In the genomic region with DNA sequence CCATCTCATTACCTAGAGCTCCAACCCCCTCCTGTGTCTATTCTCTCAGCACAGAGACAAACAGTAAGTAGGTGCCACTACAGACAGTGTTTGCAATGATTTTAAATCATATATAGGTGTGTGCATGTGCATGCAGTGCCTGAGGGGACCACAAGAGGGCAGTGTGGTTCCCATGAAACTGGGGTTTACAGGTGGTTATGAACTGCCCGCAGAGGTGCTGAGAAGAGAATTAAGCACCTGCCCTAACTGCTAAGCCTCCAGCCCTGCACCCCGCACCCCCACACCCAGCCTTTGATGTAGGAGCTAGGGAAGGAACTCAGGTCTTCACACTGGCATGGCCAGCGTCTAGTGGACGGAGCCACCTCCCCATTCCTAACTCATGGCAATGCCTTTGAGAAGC, we compare ENCODE assay signal across 8 mouse cellular contexts. TPM values are rescaled to one million over a fixed set of nuclear protein-coding genes. Genes with fewer than 3 reads are reported as not detected.
DNase-seq lines count a peak whose midpoint lies in the region; ATAC-seq and TF ChIP-seq lines count a peak whose summit lies in the region.

No protein-coding gene starts in this region.

- no peaks in the 10 kb centered on the region for H3K36me3 ChIP-seq in liver, adult 2 months (ENCODE audit: control insufficient read depth, insufficient read depth, low read length)
- H3K36me3 ChIP-seq in liver, embryonic 12.5 days = peaks cover 5% of the 10 kb centered on the region

- H3K9me3 ChIP-seq in liver, embryonic 12.5 days (replicated peaks) = peaks cover 4% of the 10 kb centered on the region; the same call in 1 of the 2 replicates

- no peak overlapping the region for H3K4me3 ChIP-seq in liver, adult 2 months (ENCODE audit: insufficient read depth, low read depth, low read length)
- H3K4me3 ChIP-seq in liver, embryonic 12.5 days = no peak overlapping the region

- H3K27ac ChIP-seq in liver, adult 2 months (replicated peaks; ENCODE audit: insufficient read depth, low read depth, low read length) = no peak overlapping the region
- no peak overlapping the region for H3K27ac ChIP-seq in liver, embryonic 12.5 days

- DNase-seq in embryo, embryonic 10 days (ENCODE audit: low spot score) = peak; percentile 59
- DNase-seq in embryo, embryonic 11 days = no peak
- DNase-seq in liver, adult 2 months (ENCODE audit: extremely low read depth, low read depth, low spot score) = peak; percentile 30
- peak; percentile 31 for DNase-seq in c-Kit-negative CD71-positive TER-119-positive erythroid progenitor cells, embryonic 14.5 days (ENCODE audit: low read depth, low spot score)
- peak; percentile 81 to 83 for DNase-seq in kidney, postnatal 4 days
- peak; percentile 44 for DNase-seq in retina, postnatal 1 day
- DNase-seq in Muller cell, postnatal 12 days (ENCODE audit: inconsistent ontology term) = no peak

- no peak for TF ChIP-seq POLR2A in liver, adult 2 months (IDR thresholded peaks at IDR 0.05; ENCODE audit: extremely low read depth, insufficient read depth, low read length)

- H3K79me2 ChIP-seq in liver, adult 2 months (ENCODE audit: control insufficient read depth, insufficient read depth, low read length) = no peaks in the 10 kb centered on the region

- H3K9ac ChIP-seq in liver, adult 2 months (ENCODE audit: low read depth, low read length) = no peak overlapping the region
- H3K9ac ChIP-seq in liver, embryonic 12.5 days = no peak overlapping the region

- no peak for ATAC-seq in liver, embryonic 12.5 days

- WGBS in liver, adult 2 months = 68% methylated on average over 4 of the region's 4 CpGs
- WGBS in liver, embryonic 12.5 days (ENCODE audit: insufficient replicate concordance) = 56% methylated on average over 4 of the region's 4 CpGs

- no peaks in the 10 kb centered on the region for H3K27me3 ChIP-seq in liver, adult 2 months (ENCODE audit: control insufficient read depth, insufficient read depth, low read length)
- peaks cover 10% of the 10 kb centered on the region for H3K27me3 ChIP-seq in liver, embryonic 12.5 days (replicated peaks)

- H3K4me1 ChIP-seq in liver, adult 2 months (ENCODE audit: control insufficient read depth, insufficient read depth, low read length) = peaks cover 7% of the 10 kb centered on the region; the same call in 1 of the 2 replicates
- H3K4me1 ChIP-seq in liver, embryonic 12.5 days = no peaks in the 10 kb centered on the region

- no peak overlapping the region for H3K4me2 ChIP-seq in liver, embryonic 12.5 days

- peak; percentile 73 for TF ChIP-seq CTCF in liver, adult 2 months (IDR thresholded peaks at IDR 0.05; ENCODE audit: low read depth, low read length)

RNA-seq across cellular contexts. Expression of a gene that starts 1.5 kb away (rescaled TPM):
- 0.54 TPM in 1 of 2 replicates, not detected in the other for total RNA-seq in liver, adult 2 months (2014; rRNA removed)
- polyA plus RNA-seq in liver, adult 2 months (2012; rRNA removed) = 0.65 and 0.71 TPM in 2 replicates
- 0.48 and 0.56 TPM in 2 replicates for polyA plus RNA-seq in liver, embryonic 12.5 days (2016; fragmentation: Nextera tagmentation; extraction: Ambion mirVana)

RNA-seq across cellular contexts. Expression of a gene that starts 13.7 kb away (rescaled TPM):
- 0.55 and 2.3 TPM in 2 replicates for total RNA-seq in liver, adult 2 months (2014; rRNA removed)
- 2.7 and 2.8 TPM in 2 replicates for polyA plus RNA-seq in liver, adult 2 months (2012; rRNA removed)
- 0.97 and 1.4 TPM in 2 replicates for polyA plus RNA-seq in liver, embryonic 12.5 days (2016; fragmentation: Nextera tagmentation; extraction: Ambion mirVana)

RNA-seq across cellular contexts. Expression of a gene that starts 18.0 kb away (rescaled TPM):
- 33.7 and 38.5 TPM in 2 replicates for total RNA-seq in liver, adult 2 months (2014; rRNA removed)
- 33.9 and 35.3 TPM in 2 replicates for polyA plus RNA-seq in liver, adult 2 months (2012; rRNA removed)
- 66.2 and 70.4 TPM in 2 replicates for polyA plus RNA-seq in liver, embryonic 12.5 days (2016; fragmentation: Nextera tagmentation; extraction: Ambion mirVana)

RNA-seq across cellular contexts. Expression of a gene that starts 49.8 kb away (rescaled TPM):
- 2.4 and 6.2 TPM in 2 replicates for total RNA-seq in liver, adult 2 months (2014; rRNA removed)
- 5.7 and 6.3 TPM in 2 replicates for polyA plus RNA-seq in liver, adult 2 months (2012; rRNA removed)
- 0.10 and 0.31 TPM in 2 replicates for polyA plus RNA-seq in liver, embryonic 12.5 days (2016; fragmentation: Nextera tagmentation; extraction: Ambion mirVana)

RNA-seq across cellular contexts. Expression of a gene that starts 50.5 kb away (rescaled TPM):
- total RNA-seq in liver, adult 2 months (2014; rRNA removed) = 12.2 and 16.2 TPM in 2 replicates
- 11.7 and 12.2 TPM in 2 replicates for polyA plus RNA-seq in liver, adult 2 months (2012; rRNA removed)
- polyA plus RNA-seq in liver, embryonic 12.5 days (2016; fragmentation: Nextera tagmentation; extraction: Ambion mirVana) = 0.62 and 0.66 TPM in 2 replicates

Comparison
In these comparisons a context has a peak if more than half of its experiments do, and no peak if none do; other contexts are left out.
1. DNase-seq: peak in embryo, embryonic 10 days (single experiment), liver, adult 2 months (single experiment), c-Kit-negative CD71-positive TER-119-positive erythroid progenitor cells, embryonic 14.5 days (single experiment), kidney, postnatal 4 days (2 of 2) and retina, postnatal 1 day (single experiment); none in embryo, embryonic 11 days (single experiment) and Muller cell, postnatal 12 days (single experiment).